Mouse (Mus musculus) C2C12 (cell line): Measurements from ENCODE around the gene Acot8. TPM values are rescaled to one million over a fixed set of nuclear protein-coding genes. Genes with fewer than 3 reads are reported as not detected.

Source experiments
- H3K27me3 ChIP-seq: one replicate; pipeline ENCODE4 v1.6.1; 2011; ENCODE audit not compliant: control insufficient read depth, insufficient read depth, insufficient read length
- H3K36me3 ChIP-seq: one replicate; pipeline ENCODE4 v1.6.1; 2011; ENCODE audit not compliant: control insufficient read depth, insufficient read depth
- H3K4me3 ChIP-seq: one replicate; pipeline ENCODE4 v1.5.1; 2011; ENCODE audit warnings: mild to moderate bottlenecking, control low read depth; ENCODE audit not compliant: poor library complexity, insufficient read depth, severe bottlenecking
- H3K79me2 ChIP-seq: one replicate; pipeline ENCODE4 v1.6.1; 2011; ENCODE audit not compliant: control insufficient read depth, insufficient read depth
- H3K79me3 ChIP-seq: one replicate; pipeline ENCODE4 v1.6.1; 2011; ENCODE audit warnings: low read depth, control low read depth
- H3ac ChIP-seq: one replicate; pipeline ENCODE3; 2011; ENCODE audit warnings: low read depth; ENCODE audit not compliant: control insufficient read depth, insufficient read length
- CEBPB ChIP-seq: IDR thresholded peaks from one replicate; pipeline ENCODE4 v1.6.1; 2011; ENCODE audit warnings: low read depth, mild to moderate bottlenecking, control low read depth, moderate library complexity
- CTCF ChIP-seq: IDR thresholded peaks from one replicate; pipeline ENCODE4 v1.5.1; 2011; ENCODE audit not compliant: control insufficient read depth, insufficient read depth, insufficient read length
- FOSL1 ChIP-seq: IDR thresholded peaks from one replicate; pipeline ENCODE4 v1.8.0; 2011; ENCODE audit warnings: mild to moderate bottlenecking, low read length; ENCODE audit not compliant: poor library complexity, insufficient read depth, severe bottlenecking
- MAX ChIP-seq: IDR thresholded peaks from one replicate; pipeline ENCODE4 v1.6.1; 2011; ENCODE audit warnings: mild to moderate bottlenecking, control low read depth
- MYOD1 ChIP-seq: IDR thresholded peaks from one replicate; pipeline ENCODE4 v1.6.1; 2011; ENCODE audit warnings: low read depth; ENCODE audit not compliant: control insufficient read depth, insufficient read length
- MYOG ChIP-seq: IDR thresholded peaks from one replicate; pipeline ENCODE4 v1.6.1; 2011; ENCODE audit not compliant: control insufficient read depth, insufficient read length; ENCODE audit errors: extremely low read depth
- USF1 ChIP-seq: IDR thresholded peaks from one replicate; pipeline ENCODE4 v1.6.1; 2011; ENCODE audit warnings: low read depth, mild to moderate bottlenecking, control low read depth, moderate library complexity
- polyA plus RNA-seq: library from polyadenylated mRNA; unstranded; fragments of >200 nt; fragmentation: generic; extraction: Trizol; gene quantifications from one replicate; pipeline ENCODE4 v1.2.1, GENCODE M21; 2012; ENCODE audit warnings: missing spikeins

The Acot8 gene
- polyA plus RNA-seq, 1 experiment, result 20.5 TPM

DNA sequence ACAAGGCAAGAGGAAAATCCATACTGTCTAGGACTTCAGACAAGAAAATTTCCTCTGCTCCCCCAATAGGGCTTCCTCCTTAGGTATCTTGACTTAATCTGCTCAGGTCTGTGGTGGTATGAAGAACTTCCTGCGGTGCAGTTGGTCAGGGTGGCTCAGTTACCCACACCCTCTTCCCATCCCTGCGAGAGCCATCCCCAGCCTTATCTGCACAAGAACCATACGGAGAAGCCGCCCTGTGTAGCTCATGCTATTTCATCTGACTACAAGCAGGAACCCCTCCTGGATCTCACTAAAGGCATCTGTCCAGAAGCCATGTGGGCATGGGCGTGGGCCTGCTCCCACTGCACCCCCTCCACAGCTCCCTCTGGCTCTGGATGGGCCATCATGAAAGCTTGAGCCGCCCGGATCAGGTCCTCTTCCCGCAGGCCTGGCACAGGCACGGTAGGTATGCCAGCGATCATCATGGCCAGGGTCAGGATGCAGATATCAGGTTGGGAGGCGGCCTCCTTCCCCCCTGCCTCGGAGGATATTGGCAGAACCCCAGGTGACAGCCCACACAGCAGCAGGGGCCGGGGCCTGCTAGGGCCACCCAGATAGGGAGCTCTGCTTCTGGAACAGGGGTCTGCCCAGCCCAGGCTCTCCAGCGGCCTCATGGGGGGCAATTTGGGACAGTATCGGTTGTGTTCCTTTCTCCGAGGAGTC is 22.6 kb upstream of the Acot8 start:
- Histone ChIP-seq H3K36me3 (peaks cover 35% of the 10 kb centered on the region), H3ac (no peak overlapping the region), H3K4me3 (no peak overlapping the region), H3K79me3 (peaks cover 7% of the 10 kb centered on the region), H3K79me2 (peaks cover 28% of the 10 kb centered on the region), H3K27me3 (no peaks in the 10 kb centered on the region)
- TF ChIP-seq FOSL1, result no peak
- no peak for TF ChIP-seq CEBPB
- TF ChIP-seq MAX, result no peak
- TF ChIP-seq USF1, result no peak
- no peak for TF ChIP-seq MYOD1
- no peak for TF ChIP-seq CTCF
- TF ChIP-seq MYOG, result no peak

DNA sequence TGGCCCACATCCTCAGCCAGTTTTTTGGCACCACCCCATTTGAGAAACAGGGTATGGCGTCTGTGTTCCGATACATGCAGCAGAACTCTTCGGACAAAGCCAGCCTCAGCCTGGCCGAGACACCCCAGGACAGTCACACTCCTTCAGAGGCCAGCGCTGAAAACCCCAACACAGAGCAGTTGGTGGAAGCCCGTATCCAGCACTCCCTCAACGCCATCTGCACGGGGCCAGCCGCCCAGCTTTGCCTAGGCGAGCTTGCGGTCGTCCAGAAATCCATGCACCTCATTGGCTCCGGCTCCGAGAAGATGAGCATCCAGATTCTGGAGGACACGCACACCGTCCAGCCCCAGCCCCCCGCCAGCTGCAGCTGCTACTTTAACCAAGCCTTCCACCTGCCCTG is 20.8 kb upstream of the Acot8 start:
- no peaks in the 10 kb centered on the region for H3K27me3 ChIP-seq
- H3K4me3 ChIP-seq, result no peak overlapping the region
- peaks cover 36% of the 10 kb centered on the region for H3K36me3 ChIP-seq

DNA sequence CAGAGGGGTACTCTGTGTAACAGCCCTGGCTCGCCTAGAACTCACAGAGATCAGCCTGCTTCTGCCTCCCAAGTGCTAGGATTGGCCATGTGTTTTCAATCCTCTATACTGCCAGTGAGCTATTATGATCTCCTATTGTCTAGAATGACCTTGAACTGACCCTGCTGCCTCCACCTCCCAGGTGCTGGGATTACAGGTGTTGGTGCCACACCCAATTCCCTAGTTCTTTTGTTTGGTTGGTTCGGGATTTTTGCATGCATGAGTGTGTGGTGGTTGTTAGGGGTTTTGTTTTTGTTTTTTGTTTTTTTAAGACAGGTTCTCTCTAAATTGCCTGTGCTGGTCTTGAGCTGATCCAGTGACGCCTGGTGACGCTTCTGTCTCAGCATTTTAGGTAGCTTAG is 19.3 kb upstream of the Acot8 start:
- H3K79me3 ChIP-seq, result peaks cover 7% of the 10 kb centered on the region
- H3K4me3 ChIP-seq, result no peak overlapping the region
- H3K27me3 ChIP-seq, result no peaks in the 10 kb centered on the region
- H3K79me2 ChIP-seq, result peaks cover 28% of the 10 kb centered on the region
- no peak for TF ChIP-seq CEBPB
- TF ChIP-seq CTCF, result no peak
- peaks cover 42% of the 10 kb centered on the region for H3K36me3 ChIP-seq
- no peak overlapping the region for H3ac ChIP-seq

More for the DNA sequence above, 20.8 kb upstream of the Acot8 start:
- Histone ChIP-seq H3K79me2 (peaks cover 28% of the 10 kb centered on the region), H3K79me3 (peaks cover 7% of the 10 kb centered on the region), H3ac (no peak overlapping the region)
- TF ChIP-seq CTCF (no peak), MYOG (no peak), CEBPB (no peak), MYOD1 (no peak), USF1 (no peak), MAX (no peak), FOSL1 (no peak)

DNA sequence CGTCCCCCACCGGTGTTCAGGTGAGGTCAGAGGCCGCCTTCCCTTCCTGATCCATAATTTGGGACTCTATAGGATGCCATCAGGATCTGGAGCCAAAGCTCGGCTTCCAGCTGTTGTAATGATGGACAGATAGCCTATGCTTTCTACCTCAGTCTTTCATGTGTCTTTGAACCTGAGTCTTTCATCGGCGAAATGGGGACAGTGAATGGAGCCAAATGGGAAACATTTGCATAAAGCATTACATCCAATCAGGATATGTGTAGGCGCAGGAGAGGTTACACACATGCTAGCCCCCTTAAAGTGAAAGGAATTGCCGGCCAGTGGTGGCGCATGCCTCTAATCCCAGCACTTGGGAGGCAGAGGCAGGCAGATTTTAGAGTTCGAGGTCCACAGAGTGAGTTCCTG is 18.5 kb upstream of the Acot8 start:
- Histone ChIP-seq H3K4me3 (peak overlapping the region; percentile 89), H3ac (peak overlapping the region; percentile 69), H3K36me3 (peaks cover 42% of the 10 kb centered on the region), H3K27me3 (no peaks in the 10 kb centered on the region), H3K79me3 (peaks cover 7% of the 10 kb centered on the region), H3K79me2 (peaks cover 28% of the 10 kb centered on the region)
- peak; percentile 53 for TF ChIP-seq MAX
- no peak for TF ChIP-seq MYOG

DNA sequence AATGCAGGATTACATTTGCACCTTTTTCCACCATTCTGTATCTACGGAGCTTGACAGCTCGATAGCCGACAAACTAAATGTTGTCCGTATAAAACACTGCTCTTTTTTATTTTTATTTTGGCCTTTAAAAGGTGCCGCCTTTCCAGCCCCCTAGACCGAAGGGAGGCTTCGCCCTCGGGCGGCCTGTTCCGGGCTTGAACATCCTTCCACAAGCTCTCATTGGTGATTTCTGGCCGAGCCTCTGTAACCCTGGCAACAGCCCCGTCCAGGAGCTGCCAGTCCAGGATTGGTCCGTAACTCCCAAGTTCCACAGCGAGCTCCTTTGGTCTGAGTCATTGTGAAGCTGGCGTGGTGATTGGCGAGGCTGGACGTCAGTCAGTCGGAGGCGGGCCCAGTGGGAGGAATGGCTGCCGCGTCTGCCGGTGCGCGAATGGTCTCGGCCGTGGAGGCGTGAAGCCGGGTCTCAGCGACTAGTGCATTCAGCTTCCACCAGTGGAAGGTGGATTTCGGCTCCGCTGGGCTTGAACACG is 18.0 kb upstream of the Acot8 start, which contains the start of gene Zswim1:
Gene Zswim1, plus strand, starts transcription at position 51 of the 530 bp plus-strand sequence.
- Histone ChIP-seq H3K27me3 (no peaks in the 10 kb centered on the region), H3K79me2 (peaks cover 28% of the 10 kb centered on the region), H3K4me3 (peak within 1 kb of the TSS; percentile 89), H3K79me3 (peaks cover 7% of the 10 kb centered on the region), H3K36me3 (peaks cover 40% of the 10 kb centered on the region), H3ac (peak within 1 kb of the TSS; percentile 69)
- TF ChIP-seq CTCF, result no peak
- no peak for TF ChIP-seq FOSL1
- no peak for TF ChIP-seq CEBPB
- TF ChIP-seq MAX, result no peak
- TF ChIP-seq USF1, result no peak
- no peak for TF ChIP-seq MYOG
- TF ChIP-seq MYOD1, result no peak

DNA sequence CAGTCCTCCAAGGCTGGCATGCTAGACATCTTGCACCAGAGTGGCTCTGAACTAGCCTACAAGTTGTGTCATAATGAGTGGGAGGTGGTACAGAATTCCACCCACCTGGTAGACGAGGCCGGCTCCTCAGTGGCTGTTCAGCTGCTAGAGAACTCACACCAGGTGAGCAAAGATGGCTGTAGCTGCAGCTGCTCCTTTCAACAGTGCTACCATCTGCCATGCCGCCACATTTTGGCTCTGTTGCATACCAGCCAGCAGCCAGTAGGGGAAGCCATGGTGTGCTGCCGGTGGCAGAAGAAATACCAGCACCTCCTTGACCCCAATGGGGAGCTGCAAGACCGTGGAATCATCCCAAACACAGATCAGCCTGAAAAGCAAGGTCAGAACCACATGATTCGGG is 16.4 kb upstream of the Acot8 start:
- H3K79me3 ChIP-seq, result peaks cover 7% of the 10 kb centered on the region
- H3K79me2 ChIP-seq, result peaks cover 21% of the 10 kb centered on the region
- peaks cover 25% of the 10 kb centered on the region for H3K36me3 ChIP-seq
- H3K4me3 ChIP-seq, result no peak overlapping the region
- no peaks in the 10 kb centered on the region for H3K27me3 ChIP-seq
- TF ChIP-seq USF1 (no peak), MAX (no peak), CTCF (no peak), MYOG (no peak), MYOD1 (no peak), CEBPB (no peak), FOSL1 (no peak)
- no peak overlapping the region for H3ac ChIP-seq
